Mouse (Mus musculus) heart, embryonic 12.5 days (tissue): ENCODE results near the gene Pde10a. TPM values are rescaled to one million over a fixed set of nuclear protein-coding genes. Genes with fewer than 3 reads are reported as not detected.

Experiments
- ATAC-seq: fragments of 200-750 bp; cut with Nextera tagmentation; 2 replicates; pipeline ENCODE4 v1.8.0; 2017; ENCODE audit warnings: moderate TSS enrichment, moderate library complexity; ENCODE audit not compliant: insufficient number of reproducible peaks, low FRiP score
- H3K27ac ChIP-seq: fragments of 300-500 bp; sonication (generic); 2 replicates; pipeline ENCODE4 v1.5.1; 2016; ENCODE audit warnings: mild to moderate bottlenecking, moderate library complexity; ENCODE audit not compliant: poor library complexity, severe bottlenecking
- H3K27me3 ChIP-seq: fragments of 300-500 bp; sonication (generic); replicated peaks from 2 replicates; pipeline ENCODE4 v1.6.1; 2016; ENCODE audit warnings: mild to moderate bottlenecking, moderate library complexity
- H3K36me3 ChIP-seq: fragments of 300-500 bp; sonication (generic); 2 replicates; pipeline ENCODE4 v1.6.1; 2016; ENCODE audit warnings: mild to moderate bottlenecking, moderate library complexity
- H3K4me1 ChIP-seq: fragments of 300-500 bp; sonication (generic); replicated peaks from 2 replicates; pipeline ENCODE4 v1.6.1; 2016; ENCODE audit warnings: mild to moderate bottlenecking
- H3K4me2 ChIP-seq: fragments of 300-500 bp; sonication (generic); 2 replicates; pipeline ENCODE4 v1.6.1; 2016; ENCODE audit warnings: mild to moderate bottlenecking, moderate library complexity
- H3K4me3 ChIP-seq: fragments of 300-500 bp; sonication (generic); 2 replicates; pipeline ENCODE4 v1.5.1; 2016; ENCODE audit warnings: mild to moderate bottlenecking
- H3K9ac ChIP-seq: fragments of 300-500 bp; sonication (generic); 2 replicates; pipeline ENCODE4 v1.6.1; 2016; ENCODE audit warnings: mild to moderate bottlenecking, moderate library complexity
- H3K9me3 ChIP-seq: fragments of 300-500 bp; sonication (generic); replicated peaks from 2 replicates; pipeline ENCODE4 v1.6.1; 2016; ENCODE audit warnings: mild to moderate bottlenecking, moderate library complexity
- WGBS: fragments of 180-500 bp; shearing (Covaris S2); methylation state at CpG from one replicate; pipeline ENCODE4 v1.1.7; 2016; 5-methylcytosine and 5-hydroxymethylcytosine counted together
- polyA plus RNA-seq: library from polyadenylated mRNA; unstranded; fragments of >200 nt; fragmentation: Nextera tagmentation; extraction: Ambion mirVana; gene quantifications from 2 replicates; pipeline ENCODE4 v1.2.1, GENCODE M21; 2016

The Pde10a gene
- polyA plus RNA-seq, 1 experiment from 2014 or later = 1.4 TPM

DNA sequence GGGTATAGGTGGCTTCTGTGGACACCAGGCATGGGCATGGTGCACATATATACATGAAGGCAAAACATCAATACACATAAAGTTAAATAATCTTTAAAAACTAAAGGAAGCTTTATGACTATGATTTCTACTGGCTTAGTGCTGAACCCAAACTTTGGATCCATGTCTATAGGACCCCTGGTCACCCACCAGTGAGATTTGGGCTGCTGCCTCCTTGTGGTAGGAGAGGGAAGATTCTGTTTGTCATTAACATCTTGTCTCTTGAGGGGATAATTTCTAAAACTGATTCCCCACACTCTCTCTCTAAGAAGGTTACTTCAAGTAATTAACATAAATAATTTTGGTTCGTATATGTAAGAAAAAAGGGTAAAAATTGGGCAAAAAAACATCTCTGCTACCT, 220.2 kb downstream of the Pde10a start:
- WGBS = 47% methylated on average over 1 of the region's 1 CpGs
- H3K27ac ChIP-seq = no peak overlapping the region
- no peaks in the 10 kb centered on the region; the same call in 1 of the 2 replicates for H3K9me3 ChIP-seq
- ATAC-seq = no peak
- peaks cover 18% of the 10 kb centered on the region for H3K27me3 ChIP-seq
- no peak overlapping the region for H3K9ac ChIP-seq
- no peaks in the 10 kb centered on the region for H3K4me1 ChIP-seq
- no peak overlapping the region for H3K4me3 ChIP-seq
- no peaks in the 10 kb centered on the region for H3K36me3 ChIP-seq
- no peak overlapping the region for H3K4me2 ChIP-seq

GRCm38 (mm10) chr17:8749426-8749825, 224.3 kb downstream of the Pde10a start:
- Histone ChIP-seq H3K9ac (no peak overlapping the region), H3K27ac (no peak overlapping the region), H3K27me3 (peaks cover 15% of the 10 kb centered on the region), H3K4me3 (no peak overlapping the region), H3K9me3 (no peaks in the 10 kb centered on the region; the same call in 1 of the 2 replicates), H3K36me3 (no peaks in the 10 kb centered on the region), H3K4me2 (no peak overlapping the region), H3K4me1 (no peaks in the 10 kb centered on the region)
- WGBS = 75% methylated on average over 4 of the region's 4 CpGs
- no peak for ATAC-seq

DNA sequence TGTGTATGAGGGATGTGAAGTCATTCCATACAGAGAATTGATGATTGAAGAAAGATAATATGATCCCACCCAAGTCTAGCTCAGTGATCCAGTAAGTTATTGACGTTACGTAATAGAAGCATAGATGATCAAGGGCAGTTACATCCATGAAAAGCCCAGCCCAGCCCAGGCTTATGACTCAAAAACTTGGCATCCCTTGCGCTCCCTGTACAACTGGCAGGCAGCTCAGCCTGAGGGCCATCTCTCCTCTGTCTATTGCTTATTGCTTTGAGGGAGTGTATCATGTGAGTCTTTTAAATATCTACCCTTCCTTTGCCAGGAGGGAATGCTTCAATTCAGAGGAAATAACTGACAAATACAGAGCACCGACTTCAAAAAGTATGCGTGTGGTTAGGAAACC, 232.4 kb downstream of the Pde10a start:
- no peak for ATAC-seq
- Histone ChIP-seq H3K4me1 (no peaks in the 10 kb centered on the region), H3K36me3 (no peaks in the 10 kb centered on the region), H3K9ac (no peak overlapping the region), H3K4me2 (no peak overlapping the region), H3K27ac (no peak overlapping the region), H3K9me3 (no peaks in the 10 kb centered on the region), H3K4me3 (no peak overlapping the region), H3K27me3 (no peaks in the 10 kb centered on the region; the same call in none of the 2 replicates)
- 89% methylated on average over 5 of the region's 5 CpGs for WGBS

GRCm38 (mm10) chr17:8763248-8763647, 238.1 kb downstream of the Pde10a start:
- H3K9ac ChIP-seq = no peak overlapping the region
- H3K4me1 ChIP-seq = no peaks in the 10 kb centered on the region
- H3K4me2 ChIP-seq = no peak overlapping the region
- no peaks in the 10 kb centered on the region for H3K27me3 ChIP-seq
- WGBS = 39% methylated on average over 1 of the region's 1 CpGs
- ATAC-seq = 0 out of 2 replicates have a peak, but pooled peaks have one; percentile 39
- no peaks in the 10 kb centered on the region for H3K36me3 ChIP-seq
- no peak overlapping the region for H3K27ac ChIP-seq
- H3K4me3 ChIP-seq = no peak overlapping the region
- peaks cover 12% of the 10 kb centered on the region; the same call in 1 of the 2 replicates for H3K9me3 ChIP-seq

- no peak for ATAC-seq
- H3K4me1 ChIP-seq = no peaks in the 10 kb centered on the region
- 81% methylated on average over 5 of the region's 5 CpGs for WGBS
- no peaks in the 10 kb centered on the region for H3K27me3 ChIP-seq
- H3K4me3 ChIP-seq = no peak overlapping the region
- no peak overlapping the region for H3K4me2 ChIP-seq
- no peak overlapping the region for H3K27ac ChIP-seq
- no peak overlapping the region for H3K9ac ChIP-seq
- H3K9me3 ChIP-seq = peaks cover 19% of the 10 kb centered on the region
- H3K36me3 ChIP-seq = no peaks in the 10 kb centered on the region
These were observed 240.9 kb downstream of the Pde10a start for GRCm38 (mm10) chr17:8765987-8766576.

- Histone ChIP-seq H3K27ac (no peak overlapping the region), H3K9me3 (peaks cover 12% of the 10 kb centered on the region), H3K4me1 (no peaks in the 10 kb centered on the region), H3K9ac (no peak overlapping the region), H3K27me3 (0 out of 2 replicates have a peak, but pooled peaks cover 3% of the 10 kb centered on the region), H3K4me3 (no peak overlapping the region), H3K4me2 (no peak overlapping the region), H3K36me3 (no peaks in the 10 kb centered on the region)
- 82% methylated on average over 1 of the region's 1 CpGs for WGBS
- ATAC-seq = no peak
These were observed 244.0 kb downstream of the Pde10a start for GRCm38 (mm10) chr17:8769155-8769554.

- 69% methylated on average over 6 of the region's 6 CpGs for WGBS
- Histone ChIP-seq H3K9me3 (peaks cover 7% of the 10 kb centered on the region; the same call in 1 of the 2 replicates), H3K9ac (no peak overlapping the region), H3K4me3 (no peak overlapping the region), H3K27ac (no peak overlapping the region), H3K27me3 (peaks cover 3% of the 10 kb centered on the region; the same call in 1 of the 2 replicates), H3K36me3 (no peaks in the 10 kb centered on the region), H3K4me1 (no peaks in the 10 kb centered on the region), H3K4me2 (no peak overlapping the region)
- ATAC-seq = no peak
These were observed 248.2 kb downstream of the Pde10a start for GRCm38 (mm10) chr17:8773391-8773790.

DNA sequence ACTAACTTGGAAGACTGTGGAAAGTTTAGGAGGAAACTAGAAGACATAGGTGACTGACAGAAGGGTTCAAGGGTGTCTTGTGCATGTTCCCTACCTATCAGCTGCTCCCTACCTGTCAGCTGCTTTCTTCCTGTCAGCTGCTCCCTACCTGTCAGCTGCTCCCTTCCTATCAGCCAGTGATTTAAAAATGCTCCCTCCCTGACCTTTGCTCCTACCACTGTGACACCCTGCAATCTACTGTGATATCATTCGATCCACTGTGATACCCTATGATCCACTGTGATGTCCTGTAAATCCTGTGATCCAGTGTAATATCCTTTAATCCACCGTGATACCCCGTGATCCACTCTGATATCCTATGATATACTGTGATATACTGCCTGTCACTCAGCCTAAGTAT, 249.1 kb downstream of the Pde10a start:
- Histone ChIP-seq H3K9ac (no peak overlapping the region), H3K9me3 (peaks cover 7% of the 10 kb centered on the region; the same call in 1 of the 2 replicates), H3K4me3 (no peak overlapping the region), H3K27me3 (peaks cover 3% of the 10 kb centered on the region; the same call in 1 of the 2 replicates), H3K4me1 (no peaks in the 10 kb centered on the region), H3K4me2 (no peak overlapping the region), H3K27ac (no peak overlapping the region), H3K36me3 (no peaks in the 10 kb centered on the region)
- WGBS = 78% methylated on average over 3 of the region's 3 CpGs
- ATAC-seq = no peak

DNA sequence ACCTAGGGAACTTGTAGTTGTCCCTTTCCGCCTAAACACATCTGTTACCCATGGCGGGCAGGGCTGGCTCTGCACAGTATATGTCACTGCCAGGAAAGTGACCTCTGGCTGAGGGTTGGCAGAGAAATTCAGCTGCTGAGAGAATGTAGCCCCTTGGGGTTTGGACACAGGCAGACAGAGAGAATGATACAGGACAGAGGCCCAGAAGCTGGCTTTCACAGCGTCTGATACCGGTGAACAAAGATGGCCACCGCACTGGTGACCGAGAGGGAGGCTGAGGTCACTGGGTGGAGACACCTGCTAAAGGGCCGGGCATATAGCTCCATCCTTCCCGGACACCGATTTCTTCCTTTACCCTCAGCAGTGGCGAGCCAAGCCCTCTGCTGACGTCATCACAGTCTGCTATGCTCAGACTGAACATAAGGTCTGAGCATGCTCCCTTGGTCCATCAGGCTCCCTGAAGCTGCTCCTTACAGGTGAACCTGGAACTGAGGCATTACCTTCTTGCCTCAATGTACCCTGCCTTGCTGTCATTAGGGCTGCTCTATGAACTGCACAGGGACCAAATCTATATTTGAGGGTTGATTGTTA, 250.5 kb downstream of the Pde10a start:
- WGBS = 76% methylated on average over 11 of the region's 11 CpGs
- Histone ChIP-seq H3K4me3 (no peak overlapping the region), H3K4me1 (no peaks in the 10 kb centered on the region), H3K27ac (no peak overlapping the region), H3K9ac (no peak overlapping the region), H3K36me3 (no peaks in the 10 kb centered on the region), H3K4me2 (no peak overlapping the region), H3K9me3 (no peaks in the 10 kb centered on the region), H3K27me3 (peaks cover 3% of the 10 kb centered on the region; the same call in 1 of the 2 replicates)
- ATAC-seq = no peak

GRCm38 (mm10) chr17:8777710-8778109, 252.5 kb downstream of the Pde10a start:
- ATAC-seq = no peak

GRCm38 (mm10) chr17:8778839-8779238, 253.7 kb downstream of the Pde10a start:
- H3K27ac ChIP-seq = no peak overlapping the region
- 59% methylated on average over 5 of the region's 5 CpGs for WGBS
- H3K9me3 ChIP-seq = no peaks in the 10 kb centered on the region
- no peak for ATAC-seq
- H3K4me3 ChIP-seq = no peak overlapping the region
- H3K4me1 ChIP-seq = no peaks in the 10 kb centered on the region
- H3K36me3 ChIP-seq = no peaks in the 10 kb centered on the region
- no peak overlapping the region for H3K4me2 ChIP-seq
- no peak overlapping the region for H3K9ac ChIP-seq
- no peaks in the 10 kb centered on the region; the same call in 1 of the 2 replicates for H3K27me3 ChIP-seq

More at GRCm38 (mm10) chr17:8777710-8778109, 252.5 kb downstream of the Pde10a start:
- H3K9me3 ChIP-seq = no peaks in the 10 kb centered on the region
- H3K4me2 ChIP-seq = no peak overlapping the region
- WGBS = 89% methylated on average over 6 of the region's 6 CpGs
- peaks cover 2% of the 10 kb centered on the region; the same call in 1 of the 2 replicates for H3K27me3 ChIP-seq
- no peak overlapping the region for H3K4me3 ChIP-seq
- H3K9ac ChIP-seq = no peak overlapping the region
- H3K36me3 ChIP-seq = no peaks in the 10 kb centered on the region
- no peak overlapping the region for H3K27ac ChIP-seq
- no peaks in the 10 kb centered on the region for H3K4me1 ChIP-seq
